Mouse (Mus musculus) midbrain, embryonic 11.5 days (tissue): Measurements from ENCODE around the gene Tpcn2. TPM values are rescaled to one million over a fixed set of nuclear protein-coding genes. Genes with fewer than 3 reads are reported as not detected.

ENCODE experiments used
- ATAC-seq: fragments of 200-750 bp; cut with Nextera tagmentation; 2 replicates; pipeline ENCODE4 v1.8.0; 2017; ENCODE audit warnings: moderate TSS enrichment, moderate library complexity; ENCODE audit not compliant: low FRiP score
- DNase-seq: peaks from one replicate; pipeline ENCODE4 v3.0.0; 2015; ENCODE audit warnings: low spot score; ENCODE audit errors: missing footprints
- H3K27ac ChIP-seq: fragments of 300-500 bp; sonication (generic); 2 replicates; pipeline ENCODE4 v1.5.1; 2014; ENCODE audit warnings: low read depth, low read length
- H3K27me3 ChIP-seq: fragments of 300-500 bp; sonication (generic); 2 replicates; pipeline ENCODE4 v1.6.1; 2014; ENCODE audit warnings: mild to moderate bottlenecking, low read length, moderate library complexity, mixed read lengths; ENCODE audit not compliant: control insufficient read depth, insufficient read depth
- H3K36me3 ChIP-seq: fragments of 300-500 bp; sonication (generic); 2 replicates; pipeline ENCODE4 v1.6.1; 2014; ENCODE audit warnings: mild to moderate bottlenecking, low read length, moderate library complexity, mixed read lengths; ENCODE audit not compliant: control insufficient read depth, insufficient read depth
- H3K4me1 ChIP-seq: fragments of 300-500 bp; sonication (generic); 2 replicates; pipeline ENCODE4 v1.6.1; 2014; ENCODE audit warnings: low read length; ENCODE audit not compliant: control insufficient read depth, insufficient read depth
- H3K4me2 ChIP-seq: fragments of 300-500 bp; sonication (generic); 2 replicates; pipeline ENCODE4 v1.6.1; 2014; ENCODE audit warnings: mild to moderate bottlenecking, moderate library complexity
- H3K4me3 ChIP-seq: fragments of 300-500 bp; sonication (generic); 2 replicates; pipeline ENCODE4 v1.5.1; 2014; ENCODE audit warnings: low read depth, low read length
- H3K9ac ChIP-seq: fragments of 300-500 bp; sonication (generic); 2 replicates; pipeline ENCODE4 v1.6.1; 2014; ENCODE audit warnings: low read length
- H3K9me3 ChIP-seq: fragments of 300-500 bp; sonication (generic); 2 replicates; pipeline ENCODE4 v1.6.1; 2016; ENCODE audit warnings: low read length; ENCODE audit not compliant: control insufficient read depth
- WGBS: fragments of 180-500 bp; shearing (Covaris S2); extraction: QIAGEN DNeasy Blood & Tissue Kit; methylation state at CpG from one replicate; pipeline ENCODE4 v1.1.7; 2014; 5-methylcytosine and 5-hydroxymethylcytosine counted together
- polyA plus RNA-seq: library from polyadenylated mRNA; unstranded; fragments of >200 nt; fragmentation: Nextera tagmentation; extraction: Ambion mirVana; gene quantifications from 2 replicates; pipeline ENCODE4 v1.2.1, GENCODE M21; 2014

Tpcn2 gene
- polyA plus RNA-seq, 1 experiment from 2014 or later, result 1.9 TPM

DNA sequence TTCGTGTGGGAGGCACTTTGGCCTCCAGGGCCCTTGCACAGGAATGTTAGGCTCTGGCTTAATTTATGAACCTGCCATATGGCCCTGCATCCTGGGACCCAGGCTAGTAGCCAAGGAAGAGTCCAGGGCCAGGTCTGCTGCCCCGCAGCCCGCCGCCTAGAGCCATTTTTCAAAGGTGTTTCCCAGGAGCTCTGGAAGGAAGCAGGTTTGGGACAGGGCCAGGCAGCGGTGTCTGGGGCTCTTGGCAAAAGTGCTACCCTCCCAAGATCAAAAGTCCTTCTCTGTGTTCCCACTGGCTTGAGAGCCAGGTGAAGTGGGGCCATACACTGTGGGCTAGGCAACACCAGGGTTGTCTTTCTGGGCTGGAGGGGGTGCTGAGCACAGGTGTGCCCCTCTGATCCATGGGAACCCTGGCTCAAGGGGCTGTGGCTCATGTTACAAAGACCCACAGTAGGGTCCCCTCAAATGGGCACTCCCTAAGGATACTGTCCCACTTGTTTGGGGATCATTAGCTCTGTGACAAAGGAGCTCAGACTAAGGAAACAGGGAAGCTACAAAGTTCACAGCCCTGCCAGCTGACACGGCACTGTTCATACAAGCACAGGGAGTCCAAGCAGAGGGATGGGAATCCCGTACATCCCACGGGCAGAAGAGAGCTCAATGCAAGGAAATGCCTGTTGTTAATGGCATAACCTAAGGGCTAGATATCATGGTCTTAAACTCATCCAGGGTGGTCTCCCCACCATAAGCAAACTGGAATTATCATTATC lies 43.9 kb downstream of the Tpcn2 start:
- no peaks in the 10 kb centered on the region; the same call in 1 of the 2 replicates for H3K9me3 ChIP-seq
- no peak overlapping the region for H3K9ac ChIP-seq
- no peak overlapping the region for H3K27ac ChIP-seq
- H3K27me3 ChIP-seq, result no peaks in the 10 kb centered on the region
- no peaks in the 10 kb centered on the region for H3K4me1 ChIP-seq
- WGBS, result 84% methylated on average over 8 of the region's 8 CpGs
- no peak overlapping the region for H3K4me3 ChIP-seq
- no peak for DNase-seq
- no peaks in the 10 kb centered on the region for H3K36me3 ChIP-seq
- ATAC-seq, result no peak
- H3K4me2 ChIP-seq, result no peak overlapping the region

- H3K27ac ChIP-seq, result no peak overlapping the region
- no peaks in the 10 kb centered on the region for H3K4me1 ChIP-seq
- no peak overlapping the region for H3K9ac ChIP-seq
- no peaks in the 10 kb centered on the region for H3K27me3 ChIP-seq
- H3K4me3 ChIP-seq, result no peak overlapping the region
- H3K9me3 ChIP-seq, result no peaks in the 10 kb centered on the region; the same call in 1 of the 2 replicates
- DNase-seq (no peak), ATAC-seq (no peak)
- WGBS, result 78% methylated on average over 6 of the region's 6 CpGs
- no peak overlapping the region for H3K4me2 ChIP-seq
- H3K36me3 ChIP-seq, result no peaks in the 10 kb centered on the region
Measured at GRCm38 (mm10) chr7:145239145-145239544, 44.7 kb downstream of the Tpcn2 start.

- Histone ChIP-seq H3K27me3 (no peaks in the 10 kb centered on the region), H3K9me3 (no peaks in the 10 kb centered on the region), H3K4me2 (no peak overlapping the region), H3K36me3 (no peaks in the 10 kb centered on the region), H3K4me1 (no peaks in the 10 kb centered on the region), H3K27ac (no peak overlapping the region), H3K9ac (no peak overlapping the region), H3K4me3 (no peak overlapping the region)
- ATAC-seq (no peak), DNase-seq (no peak)
- WGBS, result 85% methylated on average over 10 of the region's 10 CpGs
Measured at GRCm38 (mm10) chr7:145234841-145235790, 48.7 kb downstream of the Tpcn2 start.

GRCm38 (mm10) chr7:145231659-145232058 lies 52.2 kb downstream of the Tpcn2 start:
- ATAC-seq (no peak), DNase-seq (no peak)
- Histone ChIP-seq H3K9ac (no peak overlapping the region), H3K4me1 (no peaks in the 10 kb centered on the region), H3K4me3 (no peak overlapping the region), H3K9me3 (no peaks in the 10 kb centered on the region), H3K27ac (no peak overlapping the region), H3K36me3 (no peaks in the 10 kb centered on the region), H3K27me3 (no peaks in the 10 kb centered on the region), H3K4me2 (no peak overlapping the region)
- WGBS, result 85% methylated on average over 9 of the region's 9 CpGs

- Histone ChIP-seq H3K4me1 (no peaks in the 10 kb centered on the region), H3K4me3 (no peak overlapping the region), H3K4me2 (no peak overlapping the region), H3K9me3 (no peaks in the 10 kb centered on the region), H3K27me3 (no peaks in the 10 kb centered on the region), H3K9ac (no peak overlapping the region), H3K36me3 (no peaks in the 10 kb centered on the region), H3K27ac (no peak overlapping the region)
- ATAC-seq (no peak), DNase-seq (no peak)
- WGBS, result 93% methylated on average over 6 of the region's 6 CpGs
Measured at GRCm38 (mm10) chr7:145226641-145227040, 57.2 kb downstream of the Tpcn2 start.

DNA sequence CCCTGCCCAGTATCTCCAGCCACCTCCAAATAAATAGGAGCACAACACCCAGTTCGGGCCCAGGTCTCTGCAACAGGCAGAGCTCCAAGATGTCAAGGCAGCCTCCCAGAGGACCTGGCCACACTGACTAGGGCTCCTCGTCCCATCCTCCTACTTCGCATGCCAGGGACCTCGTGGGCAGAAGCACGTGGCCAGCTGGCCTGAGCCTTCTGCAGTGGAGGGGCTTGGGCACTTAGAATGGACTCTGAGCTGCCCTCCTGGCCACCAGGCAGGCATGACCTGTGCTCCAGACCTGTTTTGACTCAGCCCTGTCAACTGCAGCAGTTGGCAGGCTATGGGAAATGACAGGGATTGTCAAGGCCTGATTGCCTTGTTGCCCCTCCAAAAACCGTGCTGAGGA lies 58.2 kb downstream of the Tpcn2 start:
- Histone ChIP-seq H3K4me2 (no peak overlapping the region), H3K27ac (no peak overlapping the region), H3K36me3 (no peaks in the 10 kb centered on the region), H3K4me3 (no peak overlapping the region), H3K4me1 (no peaks in the 10 kb centered on the region), H3K27me3 (no peaks in the 10 kb centered on the region), H3K9ac (no peak overlapping the region), H3K9me3 (no peaks in the 10 kb centered on the region)
- DNase-seq (no peak), ATAC-seq (no peak)
- 90% methylated on average over 6 of the region's 6 CpGs for WGBS

GRCm38 (mm10) chr7:145221841-145222689 lies 61.7 kb downstream of the Tpcn2 start:
- H3K27me3 ChIP-seq, result no peaks in the 10 kb centered on the region
- DNase-seq, result no peak

DNA sequence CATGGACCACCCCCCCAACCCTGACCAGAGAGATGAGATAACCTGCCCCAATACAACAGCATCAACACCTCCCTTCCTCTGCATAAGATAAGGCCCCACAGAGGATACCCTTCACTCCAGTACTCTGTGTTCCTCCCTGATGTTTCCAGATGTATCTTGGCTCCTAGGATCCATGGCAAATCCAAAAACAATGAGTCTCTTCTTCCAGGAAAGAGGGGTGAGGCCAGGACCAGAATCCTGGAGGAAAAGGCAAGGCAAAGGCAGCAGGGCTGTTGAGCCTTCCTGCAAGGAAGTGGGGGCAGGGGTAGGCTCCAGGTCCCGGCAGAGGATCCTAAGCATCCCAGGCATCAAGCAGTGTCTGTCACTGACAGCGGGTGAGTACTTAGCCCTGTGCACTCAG lies 62.5 kb downstream of the Tpcn2 start:
- H3K27ac ChIP-seq, result no peak overlapping the region
- H3K4me2 ChIP-seq, result no peak overlapping the region
- no peaks in the 10 kb centered on the region for H3K4me1 ChIP-seq

More at GRCm38 (mm10) chr7:145221841-145222689, 61.7 kb downstream of the Tpcn2 start:
- Histone ChIP-seq H3K27ac (no peak overlapping the region), H3K4me1 (no peaks in the 10 kb centered on the region), H3K36me3 (no peaks in the 10 kb centered on the region), H3K9ac (no peak overlapping the region), H3K4me2 (no peak overlapping the region), H3K4me3 (no peak overlapping the region), H3K9me3 (no peaks in the 10 kb centered on the region)
- WGBS, result 39% methylated on average over 2 of the region's 2 CpGs
- 0 out of 2 replicates have a peak, but pooled peaks have one; percentile 27 for ATAC-seq

More for the DNA sequence above, 62.5 kb downstream of the Tpcn2 start:
- 69% methylated on average over 2 of the region's 2 CpGs for WGBS
- DNase-seq (no peak), ATAC-seq (no peak)
- no peaks in the 10 kb centered on the region for H3K9me3 ChIP-seq
- H3K27me3 ChIP-seq, result no peaks in the 10 kb centered on the region
- no peak overlapping the region for H3K4me3 ChIP-seq
- no peaks in the 10 kb centered on the region for H3K36me3 ChIP-seq
- no peak overlapping the region for H3K9ac ChIP-seq
